Mouse (Mus musculus) frontal cortex, adult (tissue): ENCODE data around the gene Esrrg.

Experiments
- ATAC-seq: cut with Nextera tagmentation; 2 replicates; pipeline ENCODE4 v1.9.2; 2017; ENCODE audit warnings: mild to moderate bottlenecking, moderate library complexity, mixed read lengths; ENCODE audit not compliant: low TSS enrichment

The Esrrg gene

DNA sequence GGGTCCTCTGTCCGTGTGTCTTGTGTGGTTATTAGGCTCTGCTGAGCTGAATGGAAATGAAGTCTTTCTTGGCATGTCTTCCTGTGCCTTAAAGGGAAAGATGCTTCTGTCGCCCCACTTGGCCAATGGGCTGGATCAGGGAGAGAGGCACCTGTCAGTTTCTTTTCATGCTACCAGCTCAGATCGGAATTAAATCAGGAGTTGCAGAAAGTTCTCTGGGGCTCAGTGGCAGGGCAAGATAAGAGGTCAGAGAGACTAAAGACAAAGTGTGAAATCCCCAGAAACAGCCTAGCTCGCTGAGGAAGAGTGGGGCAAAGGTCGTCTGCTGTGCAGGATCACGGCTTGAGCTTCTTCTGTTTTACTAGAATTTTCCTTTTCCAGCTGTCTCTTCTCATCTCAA, 97.5 kb downstream of the Esrrg start:
- no peak for ATAC-seq

DNA sequence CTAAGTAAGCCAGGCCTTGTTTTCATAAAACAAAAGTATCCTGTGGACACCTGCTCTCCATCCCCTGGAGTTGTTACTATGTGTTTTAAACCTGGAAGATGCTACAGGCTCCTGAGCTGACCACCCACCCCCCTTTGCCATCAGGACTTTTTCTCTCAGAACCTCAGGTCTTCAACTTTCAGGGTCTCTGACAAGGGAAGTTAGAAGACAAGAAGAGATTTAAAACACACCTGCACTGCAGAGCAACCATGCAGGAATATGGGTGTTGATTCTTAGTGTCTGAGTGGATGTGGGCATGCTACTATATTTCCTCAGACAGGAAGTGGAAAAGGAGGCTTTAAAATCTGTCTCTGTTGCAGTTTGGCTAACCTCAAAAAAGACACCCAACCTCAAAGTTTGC, 98.6 kb downstream of the Esrrg start:
- ATAC-seq = no peak

DNA sequence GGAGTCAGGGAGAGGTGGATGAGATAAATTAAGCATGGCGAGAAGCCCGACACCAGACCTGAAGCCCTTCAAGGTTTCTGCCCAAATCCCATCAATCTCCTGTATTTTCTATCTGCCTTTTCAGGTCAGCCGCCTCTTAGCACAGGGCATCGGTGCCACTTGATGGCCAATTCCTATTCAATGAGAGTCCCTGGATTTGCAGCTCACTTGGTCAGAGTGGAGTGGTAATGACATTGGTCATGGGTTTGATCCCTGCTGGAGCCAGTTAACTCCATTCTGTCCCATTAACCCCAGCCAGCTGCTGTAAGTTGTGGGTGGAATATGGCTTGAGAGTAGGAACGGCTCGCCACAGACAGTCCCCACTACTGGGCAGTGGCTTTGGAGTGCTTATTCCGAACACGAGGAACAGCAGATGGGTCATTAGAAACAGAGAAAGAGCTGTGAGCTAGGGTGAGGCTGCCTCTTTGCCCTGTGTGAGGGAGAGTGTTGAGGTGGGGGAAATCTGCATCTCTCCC, 101.9 kb downstream of the Esrrg start:
- ATAC-seq = no peak

DNA sequence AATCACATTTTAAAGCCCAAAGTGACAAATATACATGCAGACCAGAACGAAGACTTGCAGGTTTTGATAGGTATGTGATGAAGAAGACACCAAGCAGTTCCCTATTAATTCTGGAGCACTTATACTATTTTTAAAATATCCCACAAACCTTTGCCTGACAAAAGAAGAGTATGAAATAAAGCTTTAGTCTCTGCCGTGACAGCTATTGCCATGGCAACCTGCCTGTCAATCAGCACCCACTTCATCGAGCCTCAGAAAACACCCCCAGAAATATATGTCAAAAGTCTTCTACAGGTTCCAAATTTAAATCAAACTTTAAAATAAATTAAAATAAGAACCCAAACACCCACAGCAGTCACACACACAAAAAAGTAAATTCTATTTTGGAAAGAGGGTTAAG, 112.4 kb downstream of the Esrrg start:
- ATAC-seq = no peak

DNA sequence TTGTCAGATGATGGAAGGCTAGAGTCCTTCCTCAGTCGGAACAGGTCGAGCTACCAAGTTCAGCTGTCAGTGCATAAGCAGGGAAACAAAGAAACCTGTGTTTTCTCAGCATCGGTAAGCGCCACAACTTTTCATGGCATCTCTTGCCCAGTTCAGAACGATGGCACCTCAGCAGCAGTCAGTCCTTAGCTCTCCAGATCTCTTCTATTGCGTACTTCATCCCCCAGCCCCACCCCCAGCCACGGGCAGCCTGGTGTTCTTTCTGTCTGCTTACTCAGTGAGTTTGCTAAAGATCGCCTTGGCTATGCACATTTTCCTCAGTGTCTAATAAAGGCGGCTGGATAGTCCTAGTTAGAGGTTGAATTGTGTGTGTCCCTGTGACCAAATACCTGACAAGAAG, 113.4 kb downstream of the Esrrg start:
- ATAC-seq = no peak

DNA sequence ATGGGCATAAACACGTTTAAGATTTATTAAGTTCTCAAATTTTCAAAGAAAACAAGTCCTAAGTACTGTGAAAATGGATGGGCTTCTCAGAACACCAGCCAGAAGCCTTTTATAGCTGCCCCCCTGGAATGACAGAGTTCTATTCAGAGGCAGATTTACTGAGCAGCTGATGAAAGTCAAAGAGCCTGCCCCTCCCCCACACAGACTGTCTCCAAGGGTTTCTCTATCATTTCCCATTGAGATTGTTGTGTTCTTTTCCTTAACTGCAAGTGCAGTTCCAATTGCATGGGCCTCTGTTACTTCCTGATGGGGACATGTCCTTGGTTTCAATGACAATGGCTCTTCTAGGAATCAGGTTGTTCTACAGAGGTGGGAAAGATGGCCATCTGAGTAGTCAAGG, 116.1 kb downstream of the Esrrg start:
- no peak for ATAC-seq

DNA sequence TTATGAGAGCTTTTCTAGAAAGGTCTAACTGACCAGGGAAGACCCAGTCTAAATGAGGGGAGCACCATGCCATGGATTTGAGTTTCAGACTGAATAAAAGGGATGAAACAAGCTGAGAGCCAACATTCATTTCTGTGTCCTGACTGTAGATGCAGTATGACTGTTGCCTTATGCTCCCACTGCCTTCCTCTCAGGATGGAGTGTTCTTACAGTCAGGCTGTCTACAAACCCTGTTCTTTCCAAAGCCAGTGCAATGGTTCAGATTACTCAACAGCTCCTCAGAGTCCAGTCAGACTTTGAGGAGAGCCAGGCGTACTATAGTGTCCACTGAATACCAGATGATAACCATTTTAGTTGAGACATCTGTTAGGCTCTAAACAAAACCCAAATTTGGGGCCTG, 116.8 kb downstream of the Esrrg start:
- ATAC-seq = no peak

DNA sequence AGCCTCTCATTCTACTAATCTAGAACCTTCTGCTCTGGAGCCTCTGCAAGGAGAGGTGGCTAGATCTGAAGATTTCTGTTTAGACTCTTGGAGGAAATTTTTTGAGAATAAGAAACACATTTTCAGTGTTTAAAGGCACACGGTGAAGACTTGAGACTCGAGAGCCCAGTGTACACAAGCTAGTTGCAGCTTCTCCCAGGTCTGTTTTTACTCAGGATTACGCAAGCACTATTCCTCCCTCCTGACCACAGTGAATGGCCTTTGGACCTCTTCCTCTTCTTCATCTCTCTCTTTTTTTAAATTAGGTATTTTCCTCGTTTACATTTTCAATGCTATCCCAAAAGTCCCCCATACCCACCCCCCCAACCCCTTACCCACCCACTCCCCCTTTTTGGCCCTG, 122.6 kb downstream of the Esrrg start:
- no peak for ATAC-seq

DNA sequence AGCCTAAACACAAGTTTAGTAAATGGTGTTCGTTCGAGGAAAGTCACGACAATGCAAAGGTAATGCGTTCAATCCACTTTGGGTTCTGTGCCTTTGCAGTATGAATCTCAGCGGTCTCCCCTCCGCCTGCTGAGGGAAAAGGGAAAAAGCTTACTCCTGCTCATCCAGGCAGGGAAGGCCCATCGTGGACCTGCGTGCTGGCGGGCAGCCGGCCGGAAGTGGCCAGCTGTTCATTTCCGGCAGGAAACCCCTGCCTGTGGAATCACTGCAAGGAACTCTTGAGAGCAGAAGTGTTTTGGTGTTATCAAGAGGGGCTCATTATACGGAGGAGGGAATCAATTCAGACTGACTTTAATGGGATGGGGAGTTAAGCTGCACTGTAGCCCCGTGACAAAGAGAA, 127.9 kb downstream of the Esrrg start:
- ATAC-seq = no peak

DNA sequence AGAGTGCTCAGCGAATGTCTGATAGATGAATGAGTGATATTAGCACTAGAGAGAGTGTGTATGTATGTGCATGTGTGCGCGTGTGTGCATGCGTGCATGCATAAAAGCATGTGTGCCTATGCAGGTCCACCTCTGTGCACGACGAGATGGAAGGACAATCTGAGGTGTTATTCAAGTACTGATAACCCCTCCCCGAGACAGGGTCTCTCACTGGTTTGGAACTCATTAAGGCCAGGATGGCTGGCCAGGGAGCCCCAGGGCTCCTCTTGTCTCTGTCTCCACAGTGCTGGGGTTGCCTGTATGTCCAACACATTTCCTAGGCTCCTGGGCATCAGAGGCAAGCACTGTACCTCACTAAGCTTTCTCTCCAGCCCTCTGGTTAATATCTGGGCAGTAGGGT, 128.7 kb downstream of the Esrrg start:
- ATAC-seq = no peak

DNA sequence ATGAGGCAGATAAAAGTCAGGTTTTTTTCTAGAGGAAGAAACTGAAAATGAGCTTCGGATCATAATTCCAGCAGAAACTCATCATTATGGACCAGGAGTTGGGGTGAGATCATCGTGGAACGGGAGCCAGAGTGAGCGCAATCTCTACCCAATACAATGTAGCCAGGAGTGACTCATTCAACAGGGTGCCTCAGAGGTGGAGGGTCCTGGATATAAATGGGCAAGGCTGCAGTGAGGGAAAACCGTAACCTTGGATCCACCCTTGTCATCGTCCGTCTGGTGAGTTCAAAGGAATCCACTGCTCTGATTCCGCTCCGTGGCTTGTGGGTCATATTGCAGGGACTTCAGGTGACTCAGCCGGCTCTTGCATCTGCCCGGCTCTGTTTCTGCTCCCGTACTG, 131.9 kb downstream of the Esrrg start:
- no peak for ATAC-seq

DNA sequence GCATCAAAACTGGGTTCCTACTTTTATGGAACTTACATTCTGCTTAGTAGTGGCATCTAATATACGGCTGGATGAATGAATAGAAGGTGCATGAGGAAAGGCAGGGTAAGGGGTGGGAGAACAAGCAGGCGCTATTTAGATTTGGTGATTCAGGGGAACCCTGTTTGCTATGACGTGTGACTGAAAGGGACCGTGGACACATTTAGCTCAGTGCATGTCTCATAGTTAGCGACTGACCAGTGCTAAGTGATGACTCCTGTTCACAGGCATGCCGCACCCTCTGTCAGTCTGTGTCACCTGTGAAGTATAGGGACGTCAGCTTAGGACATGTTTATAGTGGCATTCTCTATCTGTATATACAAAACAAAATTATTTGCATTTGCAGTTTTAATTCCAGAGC, 132.7 kb downstream of the Esrrg start:
- ATAC-seq = no peak

DNA sequence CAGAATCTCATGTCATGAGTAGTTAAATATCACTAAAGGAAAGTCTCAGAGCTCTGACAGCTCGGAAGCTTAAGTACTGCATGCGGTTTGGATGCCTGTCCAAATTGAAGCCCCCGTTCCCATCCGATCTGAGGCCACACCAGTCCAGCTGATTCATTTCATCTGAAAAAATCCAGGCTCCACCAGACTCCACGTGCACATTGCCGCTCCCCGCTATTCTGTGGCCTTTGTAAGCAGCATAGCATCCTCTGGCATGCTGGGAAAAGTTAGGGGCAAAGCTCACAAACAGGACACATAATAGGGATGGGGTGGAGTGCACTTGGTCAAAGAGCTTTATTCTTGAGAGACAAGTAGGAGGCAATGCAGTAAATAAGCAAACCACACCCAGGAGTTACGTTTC, 133.5 kb downstream of the Esrrg start:
- no peak for ATAC-seq

DNA sequence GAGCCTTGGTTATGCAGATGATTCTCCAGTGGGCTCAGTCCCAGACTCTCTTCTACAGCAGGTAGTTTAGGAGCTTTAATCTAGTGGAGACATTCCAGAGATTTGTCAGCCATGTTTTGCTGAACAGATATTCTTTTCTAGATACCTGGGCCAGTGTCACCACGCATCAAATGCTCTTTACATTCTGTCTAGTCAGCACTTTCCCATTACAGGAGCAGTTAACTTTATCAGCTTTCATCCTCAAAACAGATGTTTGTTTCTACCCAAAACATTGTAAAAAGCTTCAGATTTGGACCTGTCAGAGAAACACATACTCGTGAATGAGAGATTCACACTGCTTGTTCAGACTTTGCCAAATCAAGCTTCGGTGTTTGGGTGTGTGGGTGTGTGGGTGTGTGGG, 140.7 kb downstream of the Esrrg start:
- no peak for ATAC-seq

DNA sequence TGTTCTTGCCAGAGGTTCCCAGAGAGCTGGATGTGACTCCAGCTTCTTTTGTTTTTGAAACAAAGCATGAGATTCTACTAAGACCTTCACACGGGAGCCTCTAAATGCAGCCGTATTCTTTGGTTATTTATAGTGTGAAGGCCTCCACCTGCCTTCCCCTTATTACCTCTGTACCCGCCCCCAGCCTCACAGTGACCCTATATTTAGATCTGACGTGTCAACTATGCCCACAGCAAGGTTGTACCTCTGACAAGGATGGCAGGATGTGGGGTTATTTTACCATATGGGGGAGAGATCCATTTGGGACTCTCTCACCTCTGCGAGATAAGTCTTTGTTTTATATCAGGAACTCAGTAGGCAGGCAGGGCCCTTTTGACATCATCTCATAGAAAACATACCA, 141.3 kb downstream of the Esrrg start:
- no peak for ATAC-seq

DNA sequence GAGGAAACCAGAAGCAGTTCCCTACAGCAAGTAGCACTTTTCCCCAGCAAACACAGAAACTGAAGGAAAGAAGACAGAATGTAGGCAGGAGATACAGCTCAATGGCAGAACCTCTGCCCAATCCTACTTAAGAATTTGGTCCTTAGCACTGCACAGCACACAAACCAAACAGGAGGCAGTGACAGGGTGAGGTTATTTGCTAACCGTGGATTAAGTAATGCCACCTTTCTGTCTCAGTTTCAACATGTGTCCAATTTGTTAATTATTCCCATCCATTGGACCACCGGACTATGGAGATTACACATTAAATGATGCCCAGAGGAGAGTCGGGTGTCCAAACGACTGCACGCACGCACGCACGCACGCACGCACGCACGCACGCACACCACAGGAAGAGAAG, 146.9 kb downstream of the Esrrg start:
- ATAC-seq = no peak

DNA sequence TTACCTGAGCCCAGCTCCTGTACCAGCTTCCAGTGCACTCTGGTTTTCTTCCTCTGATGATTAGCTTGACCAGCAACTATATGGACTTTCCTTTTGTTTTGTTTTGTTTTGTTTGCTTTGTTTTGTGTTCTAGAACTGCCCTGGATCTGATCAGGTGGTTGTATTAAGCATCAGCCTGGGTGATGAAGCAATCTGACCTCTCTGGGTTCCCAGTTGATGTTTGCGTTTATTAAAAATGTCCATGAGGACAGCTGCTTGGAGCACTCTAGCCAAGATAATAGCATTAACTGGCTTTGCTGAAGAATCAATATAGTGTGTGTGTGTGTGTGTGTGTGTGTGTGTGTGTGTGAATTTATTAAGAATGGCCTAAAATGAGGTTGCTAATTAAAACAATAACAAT, 149.4 kb downstream of the Esrrg start:
- no peak for ATAC-seq

DNA sequence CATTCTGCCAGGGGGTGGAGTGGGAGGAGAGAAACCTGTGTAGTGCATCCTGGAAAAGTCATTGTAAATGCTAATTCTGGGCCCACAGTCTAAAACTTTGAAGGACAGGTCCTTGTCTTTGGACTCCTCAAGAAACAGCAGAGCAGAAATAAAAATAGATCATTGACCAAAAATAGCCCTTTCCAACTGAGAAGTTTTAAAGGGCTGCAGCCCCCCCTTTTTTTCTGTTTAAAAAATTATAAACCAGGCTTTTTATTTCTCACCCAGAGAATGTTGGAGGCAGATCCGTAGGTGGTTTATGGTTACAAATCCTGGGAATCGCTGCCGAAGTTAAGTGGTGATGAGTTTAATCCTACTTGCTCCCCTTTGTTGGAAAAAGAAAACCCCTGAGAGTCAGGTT, 150.0 kb downstream of the Esrrg start:
- ATAC-seq = no peak

DNA sequence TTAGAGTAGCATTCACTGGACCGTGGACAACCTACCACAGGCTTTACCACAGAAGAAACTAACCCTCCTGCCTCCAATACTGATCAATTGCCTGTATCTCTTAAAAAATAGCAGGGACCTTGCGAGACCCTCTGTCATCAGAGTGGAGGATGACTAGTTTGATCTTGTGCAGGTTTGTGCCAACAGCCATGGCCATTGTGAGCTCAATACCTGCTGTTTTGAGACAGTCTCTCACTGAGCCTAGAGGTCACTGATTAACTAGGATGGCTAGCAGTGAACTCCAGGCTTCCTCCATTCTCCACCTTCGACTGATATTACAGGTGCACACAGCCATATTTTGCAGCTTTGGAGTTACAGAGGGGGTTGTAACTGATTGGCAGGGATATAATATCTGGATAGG, 150.9 kb downstream of the Esrrg start:
- no peak for ATAC-seq

DNA sequence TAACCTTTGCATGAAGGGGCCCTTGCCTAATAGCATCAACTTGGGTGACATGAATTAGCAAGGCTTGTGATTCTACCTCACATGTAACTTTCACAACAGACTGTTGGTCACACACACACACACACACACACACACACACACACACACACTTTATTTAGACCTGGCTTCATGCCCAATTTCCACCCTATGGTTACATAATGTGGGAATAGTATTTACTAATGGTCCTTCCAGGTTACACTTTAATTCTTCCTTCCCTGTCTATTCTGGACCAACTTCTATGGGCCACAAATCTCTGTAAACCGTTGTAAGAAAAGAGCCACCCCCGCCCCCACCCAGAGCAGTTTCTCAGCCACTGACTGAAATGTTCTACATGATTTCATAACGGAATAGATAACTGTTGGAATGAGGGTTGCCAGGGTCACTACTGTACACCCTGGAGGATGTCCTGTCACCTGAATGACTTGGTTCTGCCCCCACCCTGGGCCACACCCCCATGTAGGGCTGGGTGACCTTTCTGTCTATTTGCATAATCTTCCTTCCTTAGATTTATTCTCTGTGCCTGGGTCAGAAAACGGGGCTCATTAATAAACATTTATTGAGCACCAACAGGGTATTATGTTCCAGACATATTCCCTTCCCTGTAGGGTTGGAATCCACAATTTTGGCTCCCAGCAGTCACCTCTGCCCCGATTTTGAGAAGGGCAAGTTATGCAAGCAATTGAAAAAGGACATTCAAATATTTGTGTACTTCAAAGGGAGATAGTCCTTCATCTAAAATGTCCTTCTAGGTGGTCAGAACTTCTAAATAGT, 154.3 kb downstream of the Esrrg start:
- no peak for ATAC-seq

DNA sequence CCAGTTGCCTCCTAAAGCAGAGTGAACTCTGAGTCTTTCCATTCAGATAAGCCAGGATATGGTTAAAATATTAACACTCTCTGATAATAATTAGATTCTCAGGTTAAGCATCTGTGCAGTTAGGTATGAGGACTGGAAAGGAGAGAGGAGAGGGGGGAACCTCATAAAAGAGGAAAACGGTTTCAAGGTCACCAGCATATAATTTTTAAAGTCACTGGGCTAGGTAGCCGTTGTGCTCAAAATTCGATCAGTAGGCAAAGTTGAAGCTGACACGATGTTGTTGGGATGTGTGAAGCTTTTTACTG, 154.8 kb downstream of the Esrrg start:
- ATAC-seq = no peak

DNA sequence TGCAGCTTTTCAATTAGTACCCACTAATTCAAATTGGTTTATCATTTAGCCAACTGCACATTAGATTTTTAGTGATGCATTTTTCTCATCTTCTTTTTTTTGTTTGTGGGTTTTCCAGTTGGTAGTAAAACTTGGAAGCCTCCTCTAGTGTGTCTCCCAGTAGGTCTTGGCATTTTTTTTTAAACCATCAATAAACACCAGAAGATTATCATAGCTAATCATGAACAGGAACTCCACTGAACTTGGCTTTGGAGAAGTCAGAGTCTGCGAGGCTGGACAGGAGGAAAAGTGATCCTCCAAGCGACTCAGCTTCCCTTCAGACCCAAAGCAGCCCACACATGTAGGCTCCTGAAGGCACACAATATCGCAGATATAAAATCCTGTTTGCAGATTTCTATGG, 155.2 kb downstream of the Esrrg start:
- no peak for ATAC-seq

DNA sequence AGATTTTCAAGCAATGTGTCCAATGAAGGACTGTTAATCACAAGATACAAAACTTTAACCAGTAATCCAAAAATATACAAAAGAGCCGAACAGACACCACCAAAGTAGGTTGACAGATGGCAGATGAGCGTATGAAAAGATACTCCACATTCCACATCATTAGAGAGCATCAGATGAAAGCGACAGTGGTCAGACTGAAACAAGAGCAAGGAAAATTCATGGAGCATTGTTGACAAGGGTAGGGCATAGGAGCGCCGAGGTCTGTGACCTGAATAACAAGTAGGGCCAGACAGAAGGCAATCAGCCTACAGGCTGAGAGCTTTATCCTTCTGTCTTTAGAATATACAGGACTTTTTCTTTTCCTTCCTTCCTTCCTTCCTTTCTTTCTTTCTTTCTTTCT, 157.0 kb downstream of the Esrrg start:
- ATAC-seq = peak; percentile 31; the same call in 1 of the 2 replicates

DNA sequence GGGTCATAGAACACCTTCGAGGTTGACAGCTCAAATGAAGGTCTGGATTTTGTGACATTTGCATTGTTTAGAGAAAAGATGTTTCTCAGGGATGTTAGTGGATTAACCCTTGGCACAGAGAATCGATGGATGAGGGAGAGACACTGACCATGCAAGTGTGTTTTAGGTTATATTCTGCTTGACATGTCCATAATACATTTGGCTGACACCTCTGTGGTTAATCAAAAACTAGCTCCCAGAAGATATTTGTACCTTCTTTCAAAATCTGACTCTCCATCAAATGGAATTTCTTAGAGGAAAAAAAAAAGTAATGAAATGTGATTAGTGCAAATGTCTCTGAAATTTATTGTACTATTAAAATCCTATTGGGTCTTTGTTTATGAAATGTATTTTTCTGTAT, 158.8 kb downstream of the Esrrg start:
- no peak for ATAC-seq
